ENCODE assay signal across 27 mouse cellular contexts in genomic region chrX:7102280-7102679, GRCm38 (mm10). TPM values are rescaled to one million over a fixed set of nuclear protein-coding genes. Genes with fewer than 3 reads are reported as not detected.
DNase-seq lines count a peak whose midpoint lies in the region; ATAC-seq and TF ChIP-seq lines count a peak whose summit lies in the region.
"Had no signal": no experiment of that assay in that cellular context is flagged by ENCODE, and none has a peak within 500 bp of the region (broad histone marks: within the 10 kb centered on the region; RNA-seq: fewer than 3 reads in every experiment).

No protein-coding gene starts in this region.

- no peak overlapping the region for H3K4me3 ChIP-seq in heart, postnatal 0 days (ENCODE audit: low read depth, low read length)
- H3K4me3 ChIP-seq in liver, postnatal 0 days (ENCODE audit: low read depth, low read length): no peak overlapping the region
- H3K4me3 ChIP-seq in liver, embryonic 12.5 days: no peak overlapping the region
- H3K4me3 ChIP-seq: forebrain, embryonic 10.5 days; hindbrain, embryonic 10.5 days; limb, embryonic 10.5 days; midbrain, embryonic 13.5 days had no signal

- DNase-seq in heart, postnatal 0 days (ENCODE audit: low spot score): no peak
- DNase-seq in heart, postnatal 25 days (ENCODE audit: low spot score): no peak
- DNase-seq in liver, postnatal 0 days: no peak
- DNase-seq in A20 (ENCODE audit: low read depth, low spot score): peak; percentile 3
- peak; percentile 2 for DNase-seq in brain, embryonic 14.5 days (ENCODE audit: low read depth)
- DNase-seq in spleen, postnatal 36 days (ENCODE audit: low spot score in 2 of 2): no peak
- DNase-seq: adrenal gland, postnatal 25 days; cerebellum, adult 18-20 months; gastrocnemius, postnatal 10 days; heart, adult 18-20 months; lung, adult 2 months; right cerebral cortex, postnatal 25 days had no signal

- H3K27me3 ChIP-seq in heart, postnatal 0 days (ENCODE audit: control insufficient read depth, insufficient read depth, low read length): no peaks in the 10 kb centered on the region
- H3K27me3 ChIP-seq in liver, postnatal 0 days (ENCODE audit: insufficient read depth, low read length): no peaks in the 10 kb centered on the region
- H3K27me3 ChIP-seq in liver, embryonic 12.5 days (replicated peaks): no peaks in the 10 kb centered on the region
- H3K27me3 ChIP-seq: midbrain, embryonic 13.5 days had no signal

- intact Hi-C loops in heart, postnatal 25 days (cut with DNase I): no loop called here

- no peak for TF ChIP-seq EP300 in heart, postnatal 0 days (IDR thresholded peaks at IDR 0.05; ENCODE audit: low read depth)
- TF ChIP-seq EP300 in liver, postnatal 0 days (IDR thresholded peaks at IDR 0.05; ENCODE audit: low read depth): no peak

- TF ChIP-seq POLR2A in brain, embryonic 14.5 days (IDR thresholded peaks at IDR 0.05; ENCODE audit: borderline replicate concordance, extremely low read depth, insufficient read depth, insufficient read length, poor library complexity, severe bottlenecking): no peak

- H3K27ac ChIP-seq in heart, postnatal 0 days (ENCODE audit: low read depth): no peak overlapping the region
- no peak overlapping the region for H3K27ac ChIP-seq in liver, postnatal 0 days (ENCODE audit: low read depth)
- H3K27ac ChIP-seq in liver, embryonic 12.5 days: no peak overlapping the region
- H3K27ac ChIP-seq: forebrain, embryonic 10.5 days; hindbrain, embryonic 10.5 days; limb, embryonic 10.5 days; midbrain, embryonic 13.5 days had no signal

- ATAC-seq in heart, postnatal 0 days (ENCODE audit: insufficient read depth, low read depth): no peak
- no peak for ATAC-seq in liver, postnatal 0 days
- ATAC-seq in liver, embryonic 12.5 days: no peak
- ATAC-seq: midbrain, embryonic 13.5 days had no signal

- H3K9ac ChIP-seq in heart, postnatal 0 days (replicated peaks; ENCODE audit: low read depth, low read length): no peak overlapping the region
- no peak overlapping the region for H3K9ac ChIP-seq in liver, postnatal 0 days (replicated peaks)
- no peak overlapping the region for H3K9ac ChIP-seq in liver, embryonic 12.5 days
- H3K9ac ChIP-seq: midbrain, embryonic 13.5 days had no signal

- no peaks in the 10 kb centered on the region for H3K36me3 ChIP-seq in heart, postnatal 0 days (replicated peaks; ENCODE audit: control insufficient read depth, insufficient read depth, low read length)
- H3K36me3 ChIP-seq in liver, postnatal 0 days (replicated peaks; ENCODE audit: insufficient read depth, low read length): no peaks in the 10 kb centered on the region
- no peaks in the 10 kb centered on the region for H3K36me3 ChIP-seq in liver, embryonic 12.5 days
- H3K36me3 ChIP-seq: forebrain, embryonic 10.5 days; hindbrain, embryonic 10.5 days; limb, embryonic 10.5 days; midbrain, embryonic 13.5 days had no signal

- no peak overlapping the region for H3K4me2 ChIP-seq in heart, postnatal 0 days (ENCODE audit: low read depth, low read length)
- H3K4me2 ChIP-seq in liver, postnatal 0 days (ENCODE audit: low read depth, low read length): no peak overlapping the region
- no peak overlapping the region for H3K4me2 ChIP-seq in liver, embryonic 12.5 days
- H3K4me2 ChIP-seq: midbrain, embryonic 13.5 days had no signal

- no peaks in the 10 kb centered on the region for H3K4me1 ChIP-seq in heart, postnatal 0 days (ENCODE audit: control insufficient read depth, insufficient read depth)
- no peaks in the 10 kb centered on the region for H3K4me1 ChIP-seq in liver, postnatal 0 days (ENCODE audit: insufficient read depth)
- H3K4me1 ChIP-seq in liver, embryonic 12.5 days: no peaks in the 10 kb centered on the region
- H3K4me1 ChIP-seq: forebrain, embryonic 10.5 days; hindbrain, embryonic 10.5 days; limb, embryonic 10.5 days; midbrain, embryonic 13.5 days had no signal

- 0 out of 2 replicates have a peak, but pooled peaks have one; percentile 14 for TF ChIP-seq CTCF in heart, postnatal 0 days (IDR thresholded peaks at IDR 0.05; ENCODE audit: low read depth)
- TF ChIP-seq CTCF in liver, postnatal 0 days (IDR thresholded peaks at IDR 0.05; ENCODE audit: low read depth): peak; percentile 19; the same call in 1 of the 2 replicates
- TF ChIP-seq CTCF in brain, embryonic 14.5 days (IDR thresholded peaks at IDR 0.05; ENCODE audit: borderline replicate concordance, extremely low read depth, insufficient read depth, insufficient read length): no peak

- no peaks in the 10 kb centered on the region for H3K9me3 ChIP-seq in heart, postnatal 0 days (replicated peaks; ENCODE audit: control insufficient read depth, low read length)
- no peaks in the 10 kb centered on the region for H3K9me3 ChIP-seq in liver, postnatal 0 days (ENCODE audit: low read length)
- H3K9me3 ChIP-seq in liver, embryonic 12.5 days (replicated peaks): no peaks in the 10 kb centered on the region
- H3K9me3 ChIP-seq: forebrain, embryonic 10.5 days; hindbrain, embryonic 10.5 days; limb, embryonic 10.5 days; midbrain, embryonic 13.5 days had no signal

RNA-seq across cellular contexts. Expression of gene Akap4, which starts 35.0 kb away (rescaled TPM):
- not detected in 2 replicates for total RNA-seq in heart, postnatal 0 days (2014; rRNA removed; ENCODE audit: low replicate concordance)
- polyA plus RNA-seq in heart, postnatal 0 days (2015; fragmentation: Nextera tagmentation; extraction: Ambion mirVana): 0.05 and 0.07 TPM in 2 replicates
- not detected for total RNA-seq in heart, postnatal 25 days (2021)
- polyA plus RNA-seq in liver, postnatal 0 days (2015; fragmentation: Nextera tagmentation; extraction: Ambion mirVana): not detected in 2 replicates
- polyA plus RNA-seq in liver, embryonic 12.5 days (2016; fragmentation: Nextera tagmentation; extraction: Ambion mirVana): not detected in 2 replicates
- not detected in 2 replicates for polyA plus RNA-seq in brain, embryonic 14.5 days (2012; rRNA removed)
- total RNA-seq: adrenal gland, postnatal 25 days; gastrocnemius, postnatal 10 days; heart, adult 18-20 months; left cerebral cortex, adult 18-20 months; liver, adult 2 months; neutrophil, adult 5-6 weeks had no signal
- polyA plus RNA-seq: forebrain, embryonic 10.5 days; frontal cortex, adult 2 months; heart, embryonic 14.5 days; hindbrain, embryonic 10.5 days; intestine, embryonic 14.5 days; kidney, embryonic 14.5 days; limb, embryonic 10.5 days; liver, adult 2 months; lung, adult 2 months; midbrain, embryonic 13.5 days; spleen, adult 2 months; stomach, embryonic 16.5 days; urinary bladder, adult 2 months had no signal

Comparison
In these comparisons a context has a peak if more than half of its experiments do, and no peak if none do; other contexts are left out.
1. DNase-seq: peak in A20 (single experiment) and brain, embryonic 14.5 days (single experiment); none in heart, postnatal 0 days (single experiment), heart, postnatal 25 days (single experiment), liver, postnatal 0 days (single experiment) and spleen, postnatal 36 days (0 of 2).